Mouse (Mus musculus) c-Kit-positive CD71-positive TER-119-positive erythroid progenitor cells, embryonic 14.5 days (primary cell): ENCODE data around the gene Baz2b.
A peak's percentile ranks its signal among the peaks of the same experiment; 100 is the strongest.

Experiments
- DNase-seq: peaks from one replicate; pipeline ENCODE4 v3.0.0-alpha.2; 2013; ENCODE audit warnings: low spot score

Baz2b gene

DNA sequence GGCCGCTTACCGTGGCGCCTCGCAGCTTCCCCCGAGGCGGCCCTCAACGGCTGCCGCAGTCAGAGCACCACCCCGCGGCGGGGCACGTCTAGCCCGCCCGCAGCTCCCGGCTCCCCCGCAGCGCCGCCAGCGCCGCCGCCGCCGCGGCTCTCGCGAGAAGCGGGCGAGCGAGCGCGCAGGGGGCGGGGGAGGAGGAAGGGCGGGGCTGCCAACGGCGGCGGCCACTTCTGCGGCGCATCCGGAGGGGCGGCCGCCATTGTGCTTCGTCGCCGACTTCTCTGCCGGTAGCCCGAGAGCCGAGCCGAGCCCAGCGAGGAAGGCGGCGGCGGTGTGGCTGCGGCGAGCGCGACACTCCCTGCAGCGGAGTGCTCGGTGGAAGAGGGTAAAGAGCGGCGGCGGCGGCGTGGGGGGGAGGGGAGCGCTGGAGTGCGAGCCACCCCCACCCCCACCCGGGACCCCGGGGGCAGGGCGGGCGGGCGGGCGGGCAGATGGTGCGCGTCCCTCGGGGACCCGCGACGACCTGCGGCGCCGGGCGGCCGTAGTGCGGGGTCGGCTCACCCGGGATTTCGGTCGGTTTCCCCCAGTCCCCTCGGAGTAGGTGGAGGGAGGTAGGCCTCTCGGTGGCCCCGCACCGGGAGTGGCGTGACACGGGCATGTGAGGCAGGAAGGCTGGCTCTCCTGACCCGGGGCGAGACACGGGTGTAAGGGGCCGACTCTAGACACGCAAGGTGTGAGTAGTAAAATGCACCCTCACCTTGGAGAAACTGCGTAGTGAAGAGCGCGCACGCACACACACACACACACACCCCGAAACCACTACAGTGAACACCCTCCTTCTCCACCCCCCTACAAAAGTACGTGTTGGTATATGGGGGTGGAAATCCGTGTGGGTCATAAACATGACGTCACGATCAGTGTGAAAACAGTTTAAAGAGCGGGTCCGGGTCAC, at the start of gene Baz2b, which contains the start of gene March7:
TSS of gene Baz2b (minus strand) at position 137 of the 949 bp plus-strand sequence.
TSS of gene March7 (plus strand) at position 185 of the 949 bp plus-strand sequence.
- peak; percentile 80 for DNase-seq

DNA sequence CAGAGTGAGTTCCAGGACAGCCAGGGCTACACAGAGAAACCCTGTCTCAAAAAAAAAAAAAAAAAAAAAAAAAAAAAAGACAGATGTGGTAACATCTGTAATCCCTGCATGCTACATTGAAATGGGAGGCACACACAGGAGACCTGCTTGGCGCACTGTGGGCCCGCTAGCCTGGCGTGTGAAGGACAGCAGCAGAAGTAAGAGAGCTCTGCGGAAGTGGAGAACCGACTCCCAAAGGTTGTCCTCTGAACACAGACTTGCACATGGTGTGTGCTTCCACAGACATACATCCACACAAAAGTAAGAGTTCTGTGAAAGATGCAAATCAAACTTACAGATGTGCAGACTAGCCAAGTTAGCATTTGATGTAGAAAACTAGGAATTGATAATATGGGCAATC, 49.5 kb upstream of the Baz2b start:
- DNase-seq = no peak

DNA sequence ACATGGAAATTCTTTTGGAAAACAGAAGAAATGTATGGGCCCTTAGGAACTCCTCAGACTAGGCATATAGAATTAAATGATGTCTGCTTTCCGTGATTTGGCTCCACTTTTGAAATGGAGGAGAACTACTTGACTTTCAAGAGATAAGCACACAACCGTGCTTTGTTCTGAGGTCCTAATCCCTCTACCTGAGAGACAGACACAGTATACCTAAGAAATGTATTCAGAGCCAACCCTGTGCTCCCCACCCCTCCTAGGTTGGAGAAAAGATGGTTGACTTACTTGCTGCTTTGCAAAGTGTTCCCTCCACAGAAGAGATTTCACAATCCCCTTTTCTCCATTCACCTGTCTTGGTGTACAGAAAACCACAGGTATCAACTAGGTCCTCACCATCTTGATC, 47.1 kb upstream of the Baz2b start:
- no peak for DNase-seq

DNA sequence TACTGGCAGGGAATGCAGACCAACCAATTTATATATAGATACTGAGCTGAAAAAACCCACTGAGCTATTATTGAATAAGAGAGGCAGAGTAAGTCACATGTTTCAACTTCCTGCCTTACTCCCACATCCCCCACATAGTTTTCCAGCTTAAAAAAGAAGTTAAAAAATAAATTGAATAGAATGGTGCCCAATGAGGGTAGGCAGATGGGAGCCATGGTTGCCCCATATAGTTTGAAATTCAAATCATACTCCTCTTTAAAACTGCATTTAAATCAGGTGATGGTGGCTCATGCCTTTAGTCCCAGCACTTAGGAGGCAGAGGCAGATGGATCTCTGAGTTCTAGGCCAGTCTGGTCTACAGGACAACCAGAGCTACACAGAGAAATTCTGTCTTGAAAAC, 43.9 kb upstream of the Baz2b start:
- DNase-seq = no peak

DNA sequence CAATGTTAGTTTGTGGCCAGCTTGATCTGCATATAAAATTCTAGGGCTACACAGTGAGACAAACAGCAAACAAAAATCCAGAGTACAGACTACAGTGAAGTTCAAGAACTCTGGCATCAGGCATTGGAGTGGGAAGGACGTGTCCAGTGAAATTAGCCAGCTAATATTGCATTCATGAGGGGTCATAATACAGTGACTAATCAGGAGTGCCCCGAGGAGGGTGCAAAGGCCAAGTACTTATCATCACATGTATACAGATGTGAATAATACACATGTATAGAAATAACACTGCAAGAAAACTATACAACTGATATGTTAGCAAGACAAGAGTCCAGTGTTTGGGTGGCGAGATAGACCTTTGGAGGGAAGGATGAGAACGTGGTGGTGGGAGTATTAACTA, 43.1 kb upstream of the Baz2b start:
- no peak for DNase-seq

DNA sequence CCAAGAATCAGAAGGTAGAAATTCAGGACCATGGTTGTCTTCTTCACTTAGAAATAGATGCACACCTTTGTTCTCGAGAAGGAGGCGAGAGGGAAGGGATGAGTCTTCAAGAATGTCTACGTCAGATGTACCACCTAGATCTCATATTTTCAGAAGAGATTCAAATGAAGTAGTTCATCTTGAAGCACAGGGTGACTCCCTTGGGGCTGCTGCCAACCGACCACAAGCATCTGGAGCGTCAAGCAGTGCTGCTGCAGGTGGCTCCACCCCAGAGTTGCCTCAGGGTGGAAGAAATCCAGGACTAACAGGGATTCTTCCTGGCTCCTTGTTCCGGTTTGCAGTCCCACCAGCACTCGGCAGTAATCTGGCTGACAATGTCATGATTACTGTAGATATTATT, 24.9 kb upstream of the Baz2b start:
- DNase-seq = no peak

DNA sequence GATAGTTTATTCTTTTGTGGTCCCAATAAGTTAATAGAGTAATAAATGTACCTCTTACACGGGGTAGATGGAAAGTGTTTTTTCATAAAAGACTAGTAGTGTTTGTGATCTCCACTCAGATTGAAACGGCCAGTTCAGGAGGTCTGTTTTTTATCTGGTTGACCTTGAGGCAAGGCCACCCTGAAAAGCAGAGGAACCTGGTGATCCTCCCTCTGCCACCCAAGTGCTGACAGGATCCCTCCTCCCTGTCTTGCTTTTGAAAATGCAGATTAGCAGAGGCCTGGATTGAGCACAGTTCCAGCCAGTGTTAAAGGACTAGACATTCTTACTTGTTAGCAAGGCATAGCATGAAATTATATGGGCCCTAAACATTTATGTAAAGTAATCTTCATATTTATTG, 23.5 kb upstream of the Baz2b start:
- no peak for DNase-seq

DNA sequence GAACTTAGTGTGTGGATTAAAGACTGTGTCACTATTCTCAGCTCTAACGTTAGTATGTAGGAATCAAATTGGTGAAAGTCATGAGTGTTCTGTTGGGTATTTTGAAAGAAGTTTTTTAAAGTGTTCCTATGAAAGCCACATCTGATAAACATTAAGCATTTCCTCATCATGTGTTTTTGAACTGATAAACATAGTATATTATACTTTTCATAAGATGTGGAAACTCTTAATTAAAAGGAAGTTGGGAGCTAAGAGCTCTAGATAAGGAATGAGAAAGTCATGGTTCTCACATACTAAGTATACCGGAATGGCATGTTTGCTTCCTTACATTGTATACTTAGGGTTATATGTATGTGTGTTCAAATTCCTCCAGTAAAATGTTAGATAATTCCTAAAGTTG, 20.7 kb upstream of the Baz2b start:
- no peak for DNase-seq

DNA sequence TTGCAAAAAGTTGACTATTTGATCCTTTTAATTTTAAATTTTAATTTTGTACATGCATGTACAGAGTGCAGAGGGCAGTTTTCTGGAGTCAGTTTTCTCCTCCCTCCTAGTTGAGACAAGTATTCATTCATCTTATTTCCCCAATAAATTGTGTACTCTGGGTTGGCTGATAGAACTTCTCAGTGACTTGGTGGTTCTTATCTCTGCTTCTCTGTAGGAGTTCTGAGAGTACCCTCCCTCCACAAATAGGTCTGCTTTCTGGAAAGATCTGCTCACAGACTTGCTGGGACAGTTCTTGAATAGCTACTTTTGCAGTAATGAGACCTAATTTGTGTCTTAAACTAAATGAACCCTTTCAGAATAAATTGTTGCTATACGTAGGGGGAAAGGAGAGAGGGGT, 18.8 kb upstream of the Baz2b start:
- DNase-seq = no peak

DNA sequence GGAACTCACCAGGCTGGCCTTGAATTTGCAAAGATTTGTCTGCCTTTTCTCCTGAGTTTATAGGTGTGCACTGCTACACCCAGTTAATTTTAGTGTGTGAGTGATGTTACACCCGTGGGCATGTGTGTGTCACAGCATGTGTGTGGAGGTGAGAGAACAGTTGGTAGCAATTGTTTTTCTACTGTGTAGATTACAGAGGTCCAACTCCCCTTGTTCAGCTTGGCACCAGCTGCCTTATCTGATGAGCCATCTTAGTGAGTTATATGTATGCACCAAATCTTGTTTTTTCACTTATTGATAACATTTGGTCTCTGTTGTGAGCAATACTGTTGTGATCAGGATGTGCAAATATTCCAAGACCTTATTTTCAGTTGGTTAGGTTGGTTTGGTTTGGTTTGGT, 13.8 kb upstream of the Baz2b start:
- no peak for DNase-seq

DNA sequence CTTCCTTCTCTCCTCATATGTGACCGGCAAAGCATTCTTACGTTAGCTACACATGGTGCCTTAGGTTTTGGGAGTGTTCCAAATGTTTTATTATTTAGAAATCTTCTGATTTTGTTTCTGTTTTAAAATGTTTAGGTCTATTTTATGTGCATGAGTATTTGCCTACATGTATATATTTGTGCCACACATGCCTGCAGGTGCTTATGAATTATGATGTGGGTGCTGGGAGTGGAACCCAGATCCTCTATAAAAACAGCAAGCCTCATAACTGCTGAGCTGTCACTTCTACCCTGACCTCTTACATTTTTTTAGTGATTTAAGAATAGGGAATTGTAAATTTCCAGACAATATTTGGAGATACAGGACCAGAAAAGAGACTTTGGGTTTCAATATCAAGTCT, 12.3 kb upstream of the Baz2b start:
- no peak for DNase-seq

DNA sequence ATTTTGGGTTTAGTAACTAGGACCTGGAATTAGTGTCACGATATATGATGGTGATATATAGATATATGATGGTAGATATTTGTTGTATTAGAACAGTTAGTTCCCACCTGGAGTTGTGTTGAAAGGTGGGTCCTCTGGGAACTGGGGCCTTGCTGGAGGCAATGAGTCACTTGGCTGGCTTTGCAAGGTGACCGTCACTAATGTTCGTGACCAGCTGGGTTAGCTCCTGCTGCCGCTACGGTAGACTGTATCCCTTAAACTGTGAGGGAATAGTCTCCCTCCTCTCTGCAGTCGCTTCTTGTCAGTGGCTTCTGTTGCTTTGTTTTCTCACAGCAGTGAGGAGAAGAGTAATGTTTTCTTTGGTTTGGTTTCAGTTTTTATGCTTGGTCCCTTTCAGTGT, 11.6 kb upstream of the Baz2b start:
- DNase-seq = no peak

DNA sequence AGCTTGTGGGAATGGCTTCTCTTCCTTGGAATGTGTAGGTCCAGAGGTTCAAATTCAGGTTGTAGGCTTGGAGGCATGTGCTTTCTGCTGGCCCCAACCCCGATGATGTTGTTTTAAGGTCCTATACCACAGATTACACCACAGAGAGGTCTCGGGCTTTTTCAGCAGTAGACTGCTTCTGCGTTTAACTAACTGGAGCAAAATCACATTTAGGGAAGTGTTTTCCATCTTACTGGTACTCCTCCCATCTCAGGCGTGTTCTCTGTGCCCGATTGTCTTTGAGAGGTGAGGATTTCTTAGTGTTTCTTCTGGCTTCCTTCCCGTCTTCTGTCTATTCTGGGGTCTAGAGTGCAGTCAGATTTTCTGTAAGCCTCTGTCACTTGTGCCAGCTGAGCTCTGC, 8.0 kb upstream of the Baz2b start:
- DNase-seq = no peak

DNA sequence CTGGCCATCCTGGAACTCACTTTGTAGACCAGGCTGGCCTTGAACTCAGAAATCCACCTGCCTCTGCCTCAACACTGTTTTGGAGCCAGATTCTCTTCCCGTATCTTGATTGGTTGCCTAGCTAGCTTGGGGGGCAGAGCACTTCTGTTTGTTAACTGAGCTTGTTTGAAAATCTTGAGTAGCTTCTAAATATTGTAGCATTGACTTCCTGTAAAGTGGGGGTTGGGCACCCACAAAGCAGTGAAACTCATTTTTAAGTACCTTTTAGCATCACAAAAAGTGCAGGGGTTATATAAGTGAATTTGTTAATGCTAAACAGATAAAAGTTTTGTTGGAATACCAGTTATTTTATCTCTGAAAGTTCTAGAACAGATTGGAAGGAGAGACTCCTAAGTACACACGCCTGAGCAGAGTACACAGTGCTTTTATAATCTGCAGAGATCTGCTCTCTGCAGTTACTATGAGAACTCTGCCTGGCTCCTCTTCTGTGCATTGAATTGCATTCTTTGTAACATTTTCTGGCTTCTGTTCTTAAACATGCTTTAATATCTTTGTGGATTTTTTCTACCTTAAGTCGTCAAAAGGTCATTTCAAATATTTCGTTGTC, 7.0 kb upstream of the Baz2b start:
- DNase-seq = no peak

DNA sequence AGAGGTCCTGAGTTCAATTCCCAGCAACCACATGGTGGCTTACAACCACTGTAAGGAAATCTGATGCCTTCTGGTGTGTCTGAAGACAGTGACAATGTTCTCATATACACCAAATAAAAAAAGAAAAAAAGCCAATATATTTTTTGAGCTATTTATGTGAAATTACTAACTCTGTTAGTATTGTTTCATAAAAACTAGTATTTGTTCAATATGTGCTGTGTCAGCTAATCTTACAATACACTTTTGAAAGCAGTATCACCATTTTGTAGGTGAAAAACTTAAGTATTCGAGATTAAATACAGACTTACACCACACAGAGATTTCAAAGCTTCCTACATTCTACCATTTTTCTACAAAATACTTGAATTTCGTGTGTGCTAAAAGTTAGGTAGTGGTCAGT, 5.0 kb upstream of the Baz2b start:
- no peak for DNase-seq

DNA sequence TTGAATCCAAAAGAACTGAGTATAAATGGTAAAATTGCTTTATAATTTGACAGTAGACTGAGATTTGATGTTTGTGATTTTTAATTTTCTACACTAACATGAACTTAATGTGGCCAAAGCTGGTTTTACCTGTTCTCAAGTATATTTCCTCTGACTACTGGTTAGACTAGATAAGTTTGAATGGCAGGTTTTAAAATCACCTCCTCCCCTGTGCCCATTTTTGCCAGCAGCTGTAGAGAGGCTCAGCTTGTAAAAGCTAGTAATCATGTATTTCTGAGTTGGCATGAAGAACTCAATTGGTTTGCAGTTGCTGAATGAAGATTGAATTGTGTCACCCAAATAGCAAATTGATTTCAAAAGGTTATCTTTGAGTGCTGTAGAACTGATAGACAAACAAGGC, 2.8 kb upstream of the Baz2b start:
- DNase-seq = no peak

DNA sequence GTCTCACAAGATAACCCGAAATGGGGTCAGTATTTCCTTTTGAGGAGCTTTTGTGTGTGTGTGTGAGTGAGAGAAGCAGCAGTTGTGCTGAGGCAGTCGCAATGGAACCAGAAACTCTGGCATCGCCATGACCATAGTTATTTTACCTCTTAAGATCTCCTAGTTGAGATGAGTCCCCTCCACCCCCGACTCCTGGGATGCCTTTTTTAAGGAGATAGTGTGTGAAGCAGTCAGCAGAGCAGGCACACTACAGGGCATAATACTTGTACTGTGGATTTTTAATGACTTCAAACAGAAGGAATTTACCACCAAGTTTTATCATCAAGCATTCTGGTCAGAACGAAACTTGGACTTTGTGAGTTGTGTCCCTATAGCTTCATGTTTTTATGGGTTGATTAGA, 1.2 kb upstream of the Baz2b start:
- DNase-seq = no peak

DNA sequence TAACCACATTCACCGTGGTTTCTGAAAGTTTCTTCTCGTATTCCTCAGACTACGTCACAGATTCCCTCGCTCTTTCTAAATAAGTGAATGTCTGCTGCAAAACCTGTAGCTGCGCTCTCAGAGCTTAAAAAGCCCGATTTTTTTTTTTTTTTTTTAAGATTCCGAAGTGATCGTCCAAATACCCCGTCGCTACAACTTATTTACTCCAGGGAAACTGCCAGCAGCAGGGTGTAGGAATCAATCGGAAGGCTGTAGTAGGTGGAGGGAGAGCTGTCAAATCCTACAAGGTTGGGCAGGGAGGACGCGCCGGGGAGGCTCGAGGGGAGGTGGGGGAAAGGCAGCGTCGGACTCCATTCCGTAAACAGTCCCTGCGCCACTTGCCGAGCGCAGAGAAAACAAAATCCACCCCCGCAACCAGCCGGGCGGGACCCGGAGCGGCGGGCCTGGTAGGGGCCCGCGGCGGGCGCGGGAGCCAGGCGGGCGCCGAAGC, 472 bp downstream of the Baz2b start:
- DNase-seq = peak; percentile 46

DNA sequence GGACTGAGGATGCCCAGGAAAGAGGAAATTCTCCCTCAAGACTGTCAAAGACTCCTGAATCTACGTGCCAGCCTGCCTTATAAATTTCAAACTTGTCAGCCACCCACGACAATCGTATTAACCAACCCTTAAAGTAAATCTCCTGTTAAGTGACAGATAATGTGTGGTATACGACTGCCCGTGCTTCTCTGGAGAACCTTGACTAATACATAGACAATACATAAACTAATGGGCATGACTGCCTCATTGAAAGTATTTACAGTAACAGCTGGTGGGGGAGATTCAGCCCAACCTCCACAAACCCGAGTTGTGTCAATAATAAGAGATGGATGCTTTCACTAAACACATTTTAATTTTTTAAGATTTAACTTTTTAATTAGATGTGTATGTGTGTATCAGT, 3.8 kb downstream of the Baz2b start:
- DNase-seq = no peak

DNA sequence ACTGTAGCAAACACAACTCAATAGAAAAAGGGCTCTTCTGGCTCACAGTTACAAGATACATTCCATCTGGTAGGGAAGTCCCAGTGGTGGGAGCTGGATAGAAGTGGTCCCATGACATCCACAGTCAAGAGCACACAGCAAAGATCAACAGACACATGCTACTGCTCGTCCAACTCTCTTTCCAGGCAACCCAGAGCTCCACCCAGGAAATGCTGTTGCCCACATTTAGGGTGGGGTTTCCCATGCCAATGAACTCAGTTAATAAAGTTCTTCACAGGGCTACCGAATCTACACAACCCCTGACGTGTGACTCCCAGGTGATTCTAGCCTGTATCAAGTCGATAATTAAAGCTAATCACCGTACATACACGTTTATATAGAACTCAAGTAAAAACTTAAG, 5.5 kb downstream of the Baz2b start:
- DNase-seq = no peak

DNA sequence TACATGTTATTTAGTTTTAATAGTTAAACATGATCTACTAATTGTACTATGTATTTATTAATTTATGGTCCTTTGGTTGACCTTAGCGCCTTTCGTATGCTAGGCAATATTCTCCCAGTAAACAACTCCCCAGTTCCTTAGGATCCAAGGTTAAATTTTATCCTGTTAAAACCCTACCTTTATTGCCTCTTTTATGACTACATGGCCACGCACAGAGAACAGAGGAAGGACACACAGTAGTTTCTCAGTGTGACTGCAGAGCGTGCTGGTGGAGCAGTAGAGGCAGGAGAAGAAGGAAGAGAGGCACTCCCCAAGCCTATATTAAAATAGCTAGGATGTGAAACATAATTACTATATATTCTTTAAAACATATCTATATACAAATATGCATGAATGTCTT, 5.9 kb downstream of the Baz2b start:
- no peak for DNase-seq

DNA sequence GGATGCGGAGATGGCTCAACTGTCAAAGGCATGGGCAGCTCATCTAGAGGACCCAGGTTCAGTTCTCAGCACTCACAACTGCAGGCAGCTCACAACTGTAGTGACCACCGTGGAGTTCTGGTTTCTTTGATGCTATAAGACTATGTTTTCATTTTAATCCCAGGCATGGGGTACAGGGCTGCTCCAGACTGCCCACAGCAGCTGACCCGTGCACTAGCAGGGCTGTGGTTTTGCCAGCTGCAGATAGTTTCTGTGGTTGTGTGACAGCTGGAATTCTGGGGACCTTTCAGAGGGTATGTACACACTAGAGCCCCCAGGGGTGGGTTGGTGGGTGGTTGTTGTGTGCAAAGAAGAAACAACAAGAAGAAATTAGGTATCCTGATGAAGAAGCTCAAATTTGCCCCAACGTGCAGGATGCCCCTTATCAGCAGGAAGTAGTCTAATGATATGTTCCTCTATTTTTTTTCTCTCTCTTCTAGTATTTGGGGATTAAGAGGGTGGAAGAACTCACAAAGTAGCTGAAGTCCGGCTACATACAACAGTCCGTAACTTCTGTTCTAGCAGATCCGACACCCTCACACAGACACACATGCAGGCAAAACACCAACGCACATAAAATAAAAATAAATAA, 6.6 kb downstream of the Baz2b start:
- no peak for DNase-seq

DNA sequence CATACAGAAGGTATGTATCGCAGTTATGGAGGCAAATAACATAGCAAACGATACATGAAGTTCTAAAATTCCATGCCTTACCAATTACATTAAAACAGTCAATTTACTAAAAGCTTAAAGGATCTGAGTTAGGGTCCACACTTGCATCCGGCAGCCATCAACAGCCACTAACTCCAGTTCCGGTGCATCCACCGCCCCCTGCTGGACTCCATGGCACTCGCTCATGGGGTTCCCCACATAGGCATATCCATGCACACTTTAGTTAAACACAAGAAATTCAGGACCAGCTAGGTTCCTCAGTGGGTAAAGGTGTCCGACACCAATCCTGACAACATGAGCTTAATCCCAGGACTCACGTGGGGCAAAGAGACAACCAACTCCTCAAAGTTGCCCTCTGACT, 9.0 kb downstream of the Baz2b start:
- no peak for DNase-seq
